Mouse (Mus musculus): ENCODE measurements around the gene Gng12. TPM values are rescaled to one million over a fixed set of nuclear protein-coding genes. Genes with fewer than 3 reads are reported as not detected.

The Gng12 gene
- polyA plus RNA-seq, 1 experiment from 2014 or later: 73.9 TPM

DNA sequence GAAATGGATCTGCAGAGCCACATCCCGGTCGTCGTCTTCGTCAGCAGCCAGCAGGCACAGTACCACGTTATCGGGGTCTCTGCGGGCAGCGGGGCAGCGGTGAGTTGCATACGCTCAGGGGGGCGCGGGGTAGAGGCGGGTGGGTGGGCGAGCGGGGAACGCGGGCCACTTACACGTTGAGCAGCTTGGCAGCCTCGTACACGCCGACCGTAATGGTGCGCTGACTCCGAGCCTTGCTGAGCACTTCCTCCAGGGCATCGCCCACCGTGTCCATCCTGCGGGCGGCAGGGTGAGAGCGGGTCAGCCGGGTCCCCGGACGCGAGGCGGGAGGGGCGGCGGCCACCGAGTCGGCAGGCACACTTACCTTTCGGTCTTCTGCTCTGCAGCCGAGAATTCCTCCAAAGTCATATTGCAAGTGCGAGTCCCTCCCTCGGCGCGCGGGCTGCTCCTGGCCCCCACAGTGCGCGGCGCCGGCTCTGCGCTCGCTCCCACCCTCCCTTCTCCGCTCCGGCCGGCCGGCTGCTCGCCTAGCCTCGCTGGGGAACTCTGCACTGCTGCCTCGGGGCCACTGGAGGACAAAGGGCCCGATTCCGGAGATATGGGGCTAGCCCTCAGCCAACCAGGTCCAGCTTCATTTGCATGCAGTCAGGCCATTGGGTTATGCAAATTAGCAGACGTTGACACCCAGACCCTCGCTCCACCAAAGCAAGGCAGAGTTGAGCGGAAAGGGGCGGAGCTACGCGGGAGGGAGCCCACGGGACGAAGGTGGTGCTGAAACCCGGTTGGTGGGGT is 140.8 kb downstream of the Gng12 start, which contains the start of gene Gadd45a:
Gene Gadd45a, minus strand, starts transcription at position 621 of the 792 bp plus-strand sequence.
- ATAC-seq (ENCODE audit: insufficient number of reproducible peaks, insufficient read depth, low FRiP score, low read depth): peak; percentile 98
- WGBS: under 1% methylated on average over 69 of the region's 69 CpGs

DNA sequence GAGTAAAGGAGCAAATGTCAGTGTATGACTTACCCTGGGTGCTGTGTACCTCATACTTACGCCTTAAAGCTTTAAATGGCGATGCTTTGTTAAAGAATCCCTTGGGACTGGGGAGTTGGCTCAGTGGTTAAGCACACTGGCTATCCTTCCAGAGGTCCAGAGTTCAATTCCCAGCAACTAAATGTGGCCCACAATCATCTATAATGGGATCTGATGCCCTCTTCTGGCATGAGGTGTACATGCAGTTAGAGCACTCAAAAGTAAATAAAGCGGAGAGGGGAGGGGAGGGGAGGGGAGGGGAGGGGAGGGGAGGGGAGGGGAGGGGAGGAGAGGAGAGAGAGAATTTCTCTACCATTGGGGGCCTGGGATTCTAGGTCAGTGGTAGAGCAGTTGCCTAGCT is 142.8 kb downstream of the Gng12 start:
- 91% methylated on average over 3 of the region's 3 CpGs for WGBS

More for the DNA sequence above, 140.8 kb downstream of the Gng12 start, which contains the start of gene Gadd45a:
- Histone ChIP-seq H3K9ac (ENCODE audit: low read length) (peak within 1 kb of the TSS; percentile 85), H3K4me3 (ENCODE audit: control insufficient read depth in 1 of 2, insufficient read depth in 1 of 2, low read depth in 1 of 2, low read length in 2 of 2) (peak within 1 kb of the TSS; percentile 75 to 76), H3K4me2 (ENCODE audit: low read length) (peak within 1 kb of the TSS; percentile 94), H3K27ac (replicated peaks in 1 of 2; ENCODE audit: control insufficient read depth in 1 of 2, insufficient read depth in 1 of 2, low read depth in 2 of 2, low read length in 2 of 2) (peak within 1 kb of the TSS; percentile 78 to 83), H3K4me1 (ENCODE audit: control insufficient read depth in 2 of 2, insufficient read depth in 2 of 2, low read length in 2 of 2) (peaks cover 5 to 7% of the 10 kb centered on the region in 2 experiments), H3K9me3 (ENCODE audit: control insufficient read depth, low read length) (no peaks in the 10 kb centered on the region), H3K27me3 (ENCODE audit: control insufficient read depth, insufficient read depth, low read length) (no peaks in the 10 kb centered on the region), H3K36me3 (ENCODE audit: control insufficient read depth, insufficient read depth, low read length) (no peaks in the 10 kb centered on the region)

DNA sequence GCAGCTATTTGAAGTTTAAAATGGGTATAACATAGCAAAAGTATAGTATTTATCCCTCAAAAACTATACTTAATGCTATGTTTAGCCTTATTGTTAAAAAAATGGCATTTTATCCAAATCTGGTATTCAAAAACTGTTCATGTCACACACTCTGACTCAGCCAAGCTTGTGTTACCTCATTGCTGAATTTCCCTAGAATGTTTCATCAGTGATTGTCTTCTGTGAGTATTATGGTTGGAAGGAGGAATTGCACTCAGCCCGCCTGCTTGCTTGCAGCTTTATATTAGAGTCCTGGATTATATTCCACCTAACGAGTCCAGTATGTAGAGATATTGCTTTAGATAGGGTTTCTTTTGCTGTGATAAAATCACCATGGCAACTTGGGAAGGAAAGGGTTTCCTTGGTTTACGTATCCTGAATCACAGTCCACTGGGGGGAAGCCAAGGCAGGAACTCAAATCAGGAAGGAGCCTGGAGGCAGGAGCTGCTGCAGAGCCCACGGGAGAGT is 144.8 kb downstream of the Gng12 start:
- no peak overlapping the region for H3K4me2 ChIP-seq (ENCODE audit: low read length)
- no peaks in the 10 kb centered on the region for H3K27me3 ChIP-seq (ENCODE audit: control insufficient read depth, insufficient read depth, low read length)
- H3K9me3 ChIP-seq (ENCODE audit: control insufficient read depth, low read length): no peaks in the 10 kb centered on the region
- no peak overlapping the region for H3K9ac ChIP-seq (ENCODE audit: low read length)
- peaks cover 0 to 2% of the 10 kb centered on the region in 2 experiments; a peak in 2 of 4 replicates for H3K4me1 ChIP-seq (ENCODE audit: control insufficient read depth in 2 of 2, insufficient read depth in 2 of 2, low read length in 2 of 2)
- no peaks in the 10 kb centered on the region for H3K36me3 ChIP-seq (ENCODE audit: control insufficient read depth, insufficient read depth, low read length)
- no peak overlapping the region for H3K4me3 ChIP-seq (ENCODE audit: control insufficient read depth in 1 of 2, insufficient read depth in 1 of 2, low read depth in 1 of 2, low read length in 2 of 2)
- 64% methylated on average over 4 of the region's 4 CpGs for WGBS
- no peak overlapping the region for H3K27ac ChIP-seq (replicated peaks in 1 of 2; ENCODE audit: control insufficient read depth in 1 of 2, insufficient read depth in 1 of 2, low read depth in 2 of 2, low read length in 2 of 2)
- ATAC-seq (ENCODE audit: insufficient number of reproducible peaks, insufficient read depth, low FRiP score, low read depth): no peak

More for the DNA sequence above, 142.8 kb downstream of the Gng12 start:
- H3K9ac ChIP-seq (ENCODE audit: low read length): no peak overlapping the region
- H3K9me3 ChIP-seq (ENCODE audit: control insufficient read depth, low read length): no peaks in the 10 kb centered on the region
- H3K27ac ChIP-seq (replicated peaks in 1 of 2; ENCODE audit: control insufficient read depth in 1 of 2, insufficient read depth in 1 of 2, low read depth in 2 of 2, low read length in 2 of 2): no peak overlapping the region
- no peak overlapping the region for H3K4me3 ChIP-seq (ENCODE audit: control insufficient read depth in 1 of 2, insufficient read depth in 1 of 2, low read depth in 1 of 2, low read length in 2 of 2)
- no peak for ATAC-seq (ENCODE audit: insufficient number of reproducible peaks, insufficient read depth, low FRiP score, low read depth)
- peaks cover 5 to 7% of the 10 kb centered on the region in 2 experiments for H3K4me1 ChIP-seq (ENCODE audit: control insufficient read depth in 2 of 2, insufficient read depth in 2 of 2, low read length in 2 of 2)
- no peak overlapping the region for H3K4me2 ChIP-seq (ENCODE audit: low read length)
- no peaks in the 10 kb centered on the region for H3K27me3 ChIP-seq (ENCODE audit: control insufficient read depth, insufficient read depth, low read length)
- no peaks in the 10 kb centered on the region for H3K36me3 ChIP-seq (ENCODE audit: control insufficient read depth, insufficient read depth, low read length)

DNA sequence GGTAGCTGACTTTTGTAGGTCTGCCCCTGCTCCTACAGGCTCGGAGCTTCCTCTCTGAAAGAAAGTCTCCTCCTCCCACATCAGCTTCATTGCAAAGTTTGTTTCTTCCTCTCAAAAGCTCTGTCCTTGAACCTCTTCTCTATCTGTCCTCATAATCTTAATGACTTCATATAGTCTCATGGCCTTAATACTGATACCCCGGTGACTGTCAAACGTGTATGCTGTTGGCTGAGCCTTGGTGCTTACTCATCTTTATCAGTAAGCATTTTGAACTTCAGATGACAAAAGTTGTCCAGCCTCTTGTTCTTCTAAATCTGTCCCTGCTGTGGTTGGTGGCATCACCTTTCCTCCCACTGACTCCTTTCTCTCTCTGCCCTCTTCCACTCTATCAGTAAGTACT is 149.2 kb downstream of the Gng12 start:
- Histone ChIP-seq H3K9ac (ENCODE audit: low read length) (no peak overlapping the region), H3K27ac (replicated peaks in 1 of 2; ENCODE audit: control insufficient read depth in 1 of 2, insufficient read depth in 1 of 2, low read depth in 2 of 2, low read length in 2 of 2) (no peak overlapping the region), H3K36me3 (ENCODE audit: control insufficient read depth, insufficient read depth, low read length) (no peaks in the 10 kb centered on the region), H3K4me3 (ENCODE audit: control insufficient read depth in 1 of 2, insufficient read depth in 1 of 2, low read depth in 1 of 2, low read length in 2 of 2) (no peak overlapping the region), H3K9me3 (ENCODE audit: control insufficient read depth, low read length) (no peaks in the 10 kb centered on the region), H3K27me3 (ENCODE audit: control insufficient read depth, insufficient read depth, low read length) (no peaks in the 10 kb centered on the region), H3K4me2 (ENCODE audit: low read length) (no peak overlapping the region), H3K4me1 (ENCODE audit: control insufficient read depth in 2 of 2, insufficient read depth in 2 of 2, low read length in 2 of 2) (no peaks in the 10 kb centered on the region)
- ATAC-seq (ENCODE audit: insufficient number of reproducible peaks, insufficient read depth, low FRiP score, low read depth): no peak
- 66% methylated on average over 3 of the region's 3 CpGs for WGBS

DNA sequence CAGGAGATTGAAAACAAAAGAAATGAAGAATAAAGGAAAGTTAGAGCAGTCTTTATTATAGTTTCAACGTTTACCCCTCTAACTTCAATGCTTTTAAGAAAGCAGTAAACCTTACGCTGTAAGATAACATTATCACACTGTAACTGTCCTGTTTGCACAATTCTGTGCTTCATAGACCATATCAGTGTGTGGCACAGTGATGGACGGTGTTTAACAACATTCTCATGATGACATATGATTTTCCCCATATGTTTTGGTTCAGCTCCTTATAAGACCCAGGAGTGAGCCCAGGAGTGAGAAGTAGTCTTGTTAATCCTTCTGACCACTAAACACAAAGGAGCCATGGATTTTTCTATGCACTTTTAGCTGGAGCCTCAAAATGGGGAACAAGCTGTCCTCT is 150.7 kb downstream of the Gng12 start:
- H3K9me3 ChIP-seq (ENCODE audit: control insufficient read depth, low read length): no peaks in the 10 kb centered on the region
- ATAC-seq (ENCODE audit: insufficient number of reproducible peaks, insufficient read depth, low FRiP score, low read depth): no peak
- H3K27me3 ChIP-seq (ENCODE audit: control insufficient read depth, insufficient read depth, low read length): no peaks in the 10 kb centered on the region
- no peak overlapping the region for H3K27ac ChIP-seq (replicated peaks in 1 of 2; ENCODE audit: control insufficient read depth in 1 of 2, insufficient read depth in 1 of 2, low read depth in 2 of 2, low read length in 2 of 2)
- H3K9ac ChIP-seq (ENCODE audit: low read length): no peak overlapping the region
- no peak overlapping the region for H3K4me3 ChIP-seq (ENCODE audit: control insufficient read depth in 1 of 2, insufficient read depth in 1 of 2, low read depth in 1 of 2, low read length in 2 of 2)
- no peaks in the 10 kb centered on the region for H3K4me1 ChIP-seq (ENCODE audit: control insufficient read depth in 2 of 2, insufficient read depth in 2 of 2, low read length in 2 of 2)
- no peak overlapping the region for H3K4me2 ChIP-seq (ENCODE audit: low read length)
- WGBS: 57% methylated on average over 3 of the region's 3 CpGs
- H3K36me3 ChIP-seq (ENCODE audit: control insufficient read depth, insufficient read depth, low read length): no peaks in the 10 kb centered on the region

DNA sequence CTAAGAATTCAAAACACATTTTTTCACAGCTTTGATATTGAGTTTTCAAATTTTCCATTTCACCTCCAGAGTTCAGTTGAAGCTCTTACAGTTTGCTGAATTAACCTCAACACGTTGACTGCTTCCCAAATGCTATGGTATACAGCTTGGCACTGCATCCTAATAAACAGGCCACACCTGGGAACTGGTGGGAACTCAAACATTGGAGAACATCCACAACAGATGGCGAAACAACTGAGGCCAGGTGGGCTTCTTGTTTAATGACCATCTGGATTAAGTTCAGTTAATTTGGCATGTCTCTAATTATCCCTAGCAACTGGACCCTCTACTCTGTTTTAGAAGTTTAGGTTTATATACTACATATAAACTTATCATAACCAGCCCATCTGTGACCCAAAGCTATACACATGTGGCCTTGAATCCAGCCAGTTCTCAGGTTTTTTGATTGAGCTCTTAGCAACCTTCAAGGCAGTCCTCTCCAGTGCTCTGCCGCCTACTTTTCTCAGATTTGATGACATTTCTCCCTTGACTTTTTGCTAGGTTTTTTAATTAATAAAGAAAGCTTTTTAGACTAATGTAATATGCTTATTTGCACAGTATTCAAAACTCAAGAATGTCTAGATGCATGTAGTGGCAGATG is 152.0 kb downstream of the Gng12 start:
- Histone ChIP-seq H3K4me2 (ENCODE audit: low read length) (no peak overlapping the region), H3K36me3 (ENCODE audit: control insufficient read depth, insufficient read depth, low read length) (no peaks in the 10 kb centered on the region), H3K9ac (ENCODE audit: low read length) (no peak overlapping the region), H3K4me3 (ENCODE audit: control insufficient read depth in 1 of 2, insufficient read depth in 1 of 2, low read depth in 1 of 2, low read length in 2 of 2) (no peak overlapping the region), H3K27me3 (ENCODE audit: control insufficient read depth, insufficient read depth, low read length) (no peaks in the 10 kb centered on the region), H3K4me1 (ENCODE audit: control insufficient read depth in 2 of 2, insufficient read depth in 2 of 2, low read length in 2 of 2) (no peaks in the 10 kb centered on the region), H3K9me3 (ENCODE audit: control insufficient read depth, low read length) (no peaks in the 10 kb centered on the region), H3K27ac (replicated peaks in 1 of 2; ENCODE audit: control insufficient read depth in 1 of 2, insufficient read depth in 1 of 2, low read depth in 2 of 2, low read length in 2 of 2) (no peak overlapping the region)
- ATAC-seq (ENCODE audit: insufficient number of reproducible peaks, insufficient read depth, low FRiP score, low read depth): no peak
- WGBS: 79% methylated on average over 3 of the region's 3 CpGs

DNA sequence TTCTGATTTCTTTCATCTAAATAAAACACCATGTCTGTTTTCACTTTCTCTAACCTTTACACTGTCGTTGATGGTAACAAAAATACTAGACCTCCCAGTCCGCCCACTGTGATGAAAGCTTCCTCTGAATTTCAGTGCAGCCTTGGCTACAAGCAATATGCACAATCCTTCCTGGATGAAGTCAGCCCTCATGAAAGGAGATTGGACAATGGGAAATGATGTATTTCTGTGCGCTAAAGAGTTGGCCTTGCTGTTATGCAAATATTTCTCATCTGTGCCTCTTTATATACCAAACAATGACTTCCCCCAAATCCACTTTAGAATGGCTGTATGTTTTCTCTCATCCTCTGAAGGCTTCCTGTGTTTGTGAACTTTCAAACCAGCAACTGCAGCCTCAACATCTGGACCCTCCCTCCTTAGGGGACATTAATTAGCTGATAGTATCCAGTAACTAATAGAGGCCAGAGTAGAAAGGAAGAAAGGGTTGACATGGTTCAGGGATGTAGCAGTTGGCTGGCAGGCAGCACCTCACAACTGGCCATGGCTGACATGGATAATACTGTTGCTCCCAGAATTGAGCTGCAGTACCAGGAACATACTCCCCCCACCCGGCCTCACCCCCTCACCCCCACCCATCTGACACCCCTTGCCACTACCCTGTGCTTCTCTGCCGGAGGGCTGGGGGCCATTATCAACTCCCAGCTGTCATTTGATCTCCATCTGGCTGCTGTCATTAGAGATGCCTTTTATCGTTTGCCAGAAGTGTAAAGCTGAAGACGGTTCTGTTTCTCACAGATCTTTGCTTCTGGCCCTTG is 152.9 kb downstream of the Gng12 start:
- Histone ChIP-seq H3K4me3 (ENCODE audit: control insufficient read depth in 1 of 2, insufficient read depth in 1 of 2, low read depth in 1 of 2, low read length in 2 of 2) (no peak overlapping the region), H3K36me3 (ENCODE audit: control insufficient read depth, insufficient read depth, low read length) (no peaks in the 10 kb centered on the region), H3K27me3 (ENCODE audit: control insufficient read depth, insufficient read depth, low read length) (no peaks in the 10 kb centered on the region), H3K4me2 (ENCODE audit: low read length) (no peak overlapping the region), H3K9me3 (ENCODE audit: control insufficient read depth, low read length) (no peaks in the 10 kb centered on the region), H3K9ac (ENCODE audit: low read length) (no peak overlapping the region), H3K27ac (replicated peaks in 1 of 2; ENCODE audit: control insufficient read depth in 1 of 2, insufficient read depth in 1 of 2, low read depth in 2 of 2, low read length in 2 of 2) (no peak overlapping the region), H3K4me1 (ENCODE audit: control insufficient read depth in 2 of 2, insufficient read depth in 2 of 2, low read length in 2 of 2) (no peaks in the 10 kb centered on the region)
- WGBS: 32% methylated on average over 7 of the region's 7 CpGs
- no peak for ATAC-seq (ENCODE audit: insufficient number of reproducible peaks, insufficient read depth, low FRiP score, low read depth)
